Mouse (Mus musculus): ENCODE results near the gene Eif4ebp2. TPM values are rescaled to one million over a fixed set of nuclear protein-coding genes. Genes with fewer than 3 reads are reported as not detected.

The Eif4ebp2 gene
- polyA plus RNA-seq, 1 experiment from 2014 or later, result 62.5 TPM

- no peak overlapping the region for H3K27ac ChIP-seq (ENCODE audit: low read length)
- 31% methylated on average over 8 of the region's 8 CpGs for WGBS
- ATAC-seq (no peak), DNase-seq (ENCODE audit: low spot score) (no peak)
- H3K36me3 ChIP-seq (ENCODE audit: insufficient read depth, low read length), result no peaks in the 10 kb centered on the region
- TF ChIP-seq CTCF (IDR thresholded peaks at IDR 0.05) (no peak), EP300 (IDR thresholded peaks at IDR 0.05) (no peak)
- no peak overlapping the region for H3K4me2 ChIP-seq (replicated peaks; ENCODE audit: low read depth, low read length)
- no peak overlapping the region for H3K9ac ChIP-seq (replicated peaks; ENCODE audit: low read depth)
- H3K4me1 ChIP-seq (ENCODE audit: insufficient read depth, low read depth, low read length), result no peaks in the 10 kb centered on the region
- no peak overlapping the region for H3K4me3 ChIP-seq (ENCODE audit: low read depth, low read length)
- H3K9me3 ChIP-seq (ENCODE audit: low read length), result no peaks in the 10 kb centered on the region
- no peaks in the 10 kb centered on the region for H3K27me3 ChIP-seq (replicated peaks; ENCODE audit: insufficient read depth, low read length)
Observed at GRCm38 (mm10) chr10:61491573-61491972, 39.1 kb upstream of the Eif4ebp2 start.

- H3K36me3 ChIP-seq (ENCODE audit: insufficient read depth, low read length), result no peaks in the 10 kb centered on the region
- H3K4me3 ChIP-seq (ENCODE audit: low read depth, low read length), result no peak overlapping the region
- TF ChIP-seq EP300 (IDR thresholded peaks at IDR 0.05), result no peak
- H3K27ac ChIP-seq (ENCODE audit: low read length), result no peak overlapping the region
- 78% methylated on average over 6 of the region's 6 CpGs for WGBS
- no peak for ATAC-seq
- no peak for DNase-seq (ENCODE audit: low spot score)
- no peaks in the 10 kb centered on the region for H3K4me1 ChIP-seq (ENCODE audit: insufficient read depth, low read depth, low read length)
- no peaks in the 10 kb centered on the region for H3K27me3 ChIP-seq (replicated peaks; ENCODE audit: insufficient read depth, low read length)
- H3K9ac ChIP-seq (replicated peaks; ENCODE audit: low read depth), result no peak overlapping the region
- no peaks in the 10 kb centered on the region for H3K9me3 ChIP-seq (ENCODE audit: low read length)
- H3K4me2 ChIP-seq (replicated peaks; ENCODE audit: low read depth, low read length), result no peak overlapping the region
Observed at GRCm38 (mm10) chr10:61488522-61489110, 36.2 kb upstream of the Eif4ebp2 start.

GRCm38 (mm10) chr10:61486551-61487339 lies 34.3 kb upstream of the Eif4ebp2 start:
- WGBS, result 83% methylated on average over 8 of the region's 8 CpGs
- Histone ChIP-seq H3K27ac (ENCODE audit: low read length) (no peak overlapping the region), H3K4me2 (replicated peaks; ENCODE audit: low read depth, low read length) (no peak overlapping the region), H3K9ac (replicated peaks; ENCODE audit: low read depth) (no peak overlapping the region), H3K4me3 (ENCODE audit: low read depth, low read length) (no peak overlapping the region), H3K36me3 (ENCODE audit: insufficient read depth, low read length) (no peaks in the 10 kb centered on the region), H3K4me1 (ENCODE audit: insufficient read depth, low read depth, low read length) (no peaks in the 10 kb centered on the region), H3K27me3 (replicated peaks; ENCODE audit: insufficient read depth, low read length) (no peaks in the 10 kb centered on the region), H3K9me3 (ENCODE audit: low read length) (no peaks in the 10 kb centered on the region)
- TF ChIP-seq EP300 (IDR thresholded peaks at IDR 0.05) (no peak), CTCF (IDR thresholded peaks at IDR 0.05) (no peak)
- ATAC-seq (no peak), DNase-seq (ENCODE audit: low spot score) (no peak)

- Histone ChIP-seq H3K4me2 (replicated peaks; ENCODE audit: low read depth, low read length) (no peak overlapping the region), H3K4me1 (ENCODE audit: insufficient read depth, low read depth, low read length) (no peaks in the 10 kb centered on the region), H3K27me3 (replicated peaks; ENCODE audit: insufficient read depth, low read length) (no peaks in the 10 kb centered on the region), H3K9me3 (ENCODE audit: low read length) (no peaks in the 10 kb centered on the region), H3K4me3 (ENCODE audit: low read depth, low read length) (no peak overlapping the region), H3K27ac (ENCODE audit: low read length) (no peak overlapping the region), H3K9ac (replicated peaks; ENCODE audit: low read depth) (no peak overlapping the region), H3K36me3 (ENCODE audit: insufficient read depth, low read length) (no peaks in the 10 kb centered on the region)
- 72% methylated on average over 11 of the region's 11 CpGs for WGBS
- no peak for TF ChIP-seq EP300 (IDR thresholded peaks at IDR 0.05)
- no peak for TF ChIP-seq CTCF (IDR thresholded peaks at IDR 0.05)
- ATAC-seq, result no peak
- no peak for DNase-seq (ENCODE audit: low spot score)
Observed at GRCm38 (mm10) chr10:61484801-61485200, 32.3 kb upstream of the Eif4ebp2 start.

GRCm38 (mm10) chr10:61482771-61483170 lies 30.3 kb upstream of the Eif4ebp2 start:
- Histone ChIP-seq H3K9ac (replicated peaks; ENCODE audit: low read depth) (no peak overlapping the region), H3K9me3 (ENCODE audit: low read length) (no peaks in the 10 kb centered on the region), H3K27ac (ENCODE audit: low read length) (no peak overlapping the region), H3K27me3 (replicated peaks; ENCODE audit: insufficient read depth, low read length) (no peaks in the 10 kb centered on the region), H3K4me3 (ENCODE audit: low read depth, low read length) (no peak overlapping the region), H3K4me2 (replicated peaks; ENCODE audit: low read depth, low read length) (no peak overlapping the region), H3K4me1 (ENCODE audit: insufficient read depth, low read depth, low read length) (no peaks in the 10 kb centered on the region), H3K36me3 (ENCODE audit: insufficient read depth, low read length) (no peaks in the 10 kb centered on the region)
- WGBS, result 92% methylated on average over 7 of the region's 7 CpGs
- ATAC-seq (no peak), DNase-seq (ENCODE audit: low spot score) (no peak)
- no peak for TF ChIP-seq EP300 (IDR thresholded peaks at IDR 0.05)

GRCm38 (mm10) chr10:61480488-61480887 lies 28.0 kb upstream of the Eif4ebp2 start:
- ATAC-seq (no peak), DNase-seq (ENCODE audit: low spot score) (no peak)
- no peak overlapping the region for H3K9ac ChIP-seq (replicated peaks; ENCODE audit: low read depth)
- peaks cover 5% of the 10 kb centered on the region; the same call in 1 of the 2 replicates for H3K4me1 ChIP-seq (ENCODE audit: insufficient read depth, low read depth, low read length)
- H3K36me3 ChIP-seq (ENCODE audit: insufficient read depth, low read length), result no peaks in the 10 kb centered on the region
- no peak overlapping the region for H3K4me3 ChIP-seq (ENCODE audit: low read depth, low read length)
- H3K27ac ChIP-seq (ENCODE audit: low read length), result no peak overlapping the region
- H3K9me3 ChIP-seq (ENCODE audit: low read length), result no peaks in the 10 kb centered on the region
- H3K4me2 ChIP-seq (replicated peaks; ENCODE audit: low read depth, low read length), result no peak overlapping the region
- no peaks in the 10 kb centered on the region for H3K27me3 ChIP-seq (replicated peaks; ENCODE audit: insufficient read depth, low read length)
- TF ChIP-seq CTCF (IDR thresholded peaks at IDR 0.05), result no peak
- no peak for TF ChIP-seq EP300 (IDR thresholded peaks at IDR 0.05)
- 51% methylated on average over 1 of the region's 1 CpGs for WGBS
